Mouse (Mus musculus): ENCODE data around the gene Ftsj1. TPM values are rescaled to one million over a fixed set of nuclear protein-coding genes. Genes with fewer than 3 reads are reported as not detected.

Gene Ftsj1
- total RNA-seq, 2 experiments from 2014 or later: 13.3 to 13.7 TPM

Other genes starting within 250 kb of the Ftsj1 start
- not detected for gene Glod5, start 233.9 kb downstream of the Ftsj1 start, total RNA-seq (2021)
- gene Suv39h1, start 177.6 kb downstream of the Ftsj1 start, total RNA-seq (2021): 1 to 10 TPM; 8.3 to 8.8 TPM
- 1 to 10 TPM; 2.3 to 3.0 TPM for gene Was, start 161.9 kb downstream of the Ftsj1 start, total RNA-seq (2021)
- 10 to 100 TPM; 79.1 to 79.3 TPM for gene Wdr13, start 119.5 kb downstream of the Ftsj1 start, total RNA-seq (2021)
- 100 to 1,000 TPM; 341 to 398 TPM for gene Rbm3, start 106.5 kb downstream of the Ftsj1 start, total RNA-seq (2021)
- 1 to 10 TPM; 6.0 to 6.5 TPM for gene Tbc1d25, start 76.2 kb downstream of the Ftsj1 start, total RNA-seq (2021)
- 10 to 100 TPM; 22.8 to 26.1 TPM for gene Ebp, start 58.9 kb downstream of the Ftsj1 start, total RNA-seq (2021)
- 1 to 10 TPM; 2.4 to 3.1 TPM for gene Porcn, start 45.9 kb downstream of the Ftsj1 start, total RNA-seq (2021)
- 1 to 10 TPM; 1.3 to 1.8 TPM for gene Slc38a5, start 18.7 kb upstream of the Ftsj1 start, total RNA-seq (2021)
- not detected for gene Ssxb10, start 75.0 kb upstream of the Ftsj1 start, total RNA-seq (2021)
- gene Ssxb9, start 114.6 kb upstream of the Ftsj1 start, total RNA-seq (2021): not detected
- gene Ssxb1, start 160.9 kb upstream of the Ftsj1 start, total RNA-seq (2021): not detected
- not detected for gene Ssxb2, start 209.3 kb upstream of the Ftsj1 start, total RNA-seq (2021)